Mouse (Mus musculus): Measurements from ENCODE around the gene Nxph4. TPM values are rescaled to one million over a fixed set of nuclear protein-coding genes. Genes with fewer than 3 reads are reported as not detected.

The Nxph4 gene
- polyA plus RNA-seq, 1 experiment from 2014 or later = 102 TPM

DNA sequence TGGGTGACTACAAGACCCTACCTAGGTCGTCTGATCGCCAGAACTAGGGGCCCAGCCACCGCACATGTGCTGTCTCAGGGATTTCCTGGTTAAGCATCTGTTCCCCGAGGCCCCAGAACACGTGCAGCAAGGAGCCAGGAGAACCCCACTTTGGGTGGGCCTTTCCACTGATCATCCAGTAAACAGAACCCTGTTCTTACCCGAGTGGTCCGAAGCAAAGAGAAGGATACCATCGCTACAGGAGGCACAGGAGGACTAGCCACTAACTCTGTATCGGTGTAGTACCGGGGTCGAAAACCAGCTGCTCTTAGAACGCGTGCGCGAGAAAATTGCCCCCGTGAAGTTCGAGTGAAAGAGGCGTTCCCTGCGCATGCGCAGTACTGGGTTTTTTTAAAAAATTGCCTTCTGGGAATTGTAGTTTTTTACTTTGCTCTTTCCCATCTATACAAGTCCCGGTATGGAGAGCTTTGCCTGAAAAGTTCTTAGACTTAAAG, 12.2 kb downstream of the Nxph4 start, which contains the start of gene Shmt2:
Gene Shmt2 (minus strand): TSS at position 357 of the 494 bp plus-strand sequence.
- Histone ChIP-seq H3K9ac (replicated peaks) (peak within 1 kb of the TSS; percentile 54), H3K27ac (replicated peaks) (peak within 1 kb of the TSS; percentile 54), H3K4me3 (replicated peaks) (peak within 1 kb of the TSS; percentile 61), H3K4me2 (peak within 1 kb of the TSS; percentile 92), H3K9me3 (replicated peaks) (no peaks in the 10 kb centered on the region), H3K4me1 (peaks cover 56% of the 10 kb centered on the region), H3K36me3 (peaks cover 13% of the 10 kb centered on the region), H3K27me3 (replicated peaks) (peaks cover 15% of the 10 kb centered on the region)
- under 1% methylated on average over 21 of the region's 21 CpGs for WGBS
- ATAC-seq (ENCODE audit: low FRiP score) = peak; percentile 58

DNA sequence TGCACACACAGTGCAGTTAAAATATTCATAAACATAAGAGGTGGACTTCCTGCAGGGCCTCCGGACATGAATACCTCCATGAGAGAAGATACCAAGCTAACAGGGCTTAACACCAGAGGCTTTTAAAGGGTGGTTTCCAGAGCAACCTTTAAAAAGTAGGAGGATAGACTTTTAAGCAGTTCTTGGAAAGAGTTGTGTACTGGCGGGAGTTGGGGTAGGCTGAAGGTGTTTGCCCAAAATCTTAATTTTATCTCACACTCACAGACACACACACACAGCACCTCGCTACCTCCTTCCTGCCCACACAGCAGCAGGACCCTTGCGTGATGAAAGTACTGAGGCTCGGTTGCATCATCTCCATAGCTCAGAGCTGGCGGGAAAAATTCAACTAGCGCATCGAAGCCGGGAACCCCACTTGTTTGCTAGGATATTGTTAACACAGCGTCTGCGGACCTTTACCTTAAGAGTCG, 12.7 kb downstream of the Nxph4 start:
- Histone ChIP-seq H3K4me1 (peaks cover 56% of the 10 kb centered on the region), H3K4me3 (replicated peaks) (peak overlapping the region; percentile 61), H3K9me3 (replicated peaks) (no peaks in the 10 kb centered on the region), H3K4me2 (peak overlapping the region; percentile 92), H3K27ac (replicated peaks) (peak overlapping the region; percentile 54), H3K27me3 (replicated peaks) (peaks cover 15% of the 10 kb centered on the region), H3K36me3 (peaks cover 13% of the 10 kb centered on the region), H3K9ac (replicated peaks) (peak overlapping the region; percentile 54)
- ATAC-seq (ENCODE audit: low FRiP score) = no peak
- 13% methylated on average over 12 of the region's 12 CpGs for WGBS

DNA sequence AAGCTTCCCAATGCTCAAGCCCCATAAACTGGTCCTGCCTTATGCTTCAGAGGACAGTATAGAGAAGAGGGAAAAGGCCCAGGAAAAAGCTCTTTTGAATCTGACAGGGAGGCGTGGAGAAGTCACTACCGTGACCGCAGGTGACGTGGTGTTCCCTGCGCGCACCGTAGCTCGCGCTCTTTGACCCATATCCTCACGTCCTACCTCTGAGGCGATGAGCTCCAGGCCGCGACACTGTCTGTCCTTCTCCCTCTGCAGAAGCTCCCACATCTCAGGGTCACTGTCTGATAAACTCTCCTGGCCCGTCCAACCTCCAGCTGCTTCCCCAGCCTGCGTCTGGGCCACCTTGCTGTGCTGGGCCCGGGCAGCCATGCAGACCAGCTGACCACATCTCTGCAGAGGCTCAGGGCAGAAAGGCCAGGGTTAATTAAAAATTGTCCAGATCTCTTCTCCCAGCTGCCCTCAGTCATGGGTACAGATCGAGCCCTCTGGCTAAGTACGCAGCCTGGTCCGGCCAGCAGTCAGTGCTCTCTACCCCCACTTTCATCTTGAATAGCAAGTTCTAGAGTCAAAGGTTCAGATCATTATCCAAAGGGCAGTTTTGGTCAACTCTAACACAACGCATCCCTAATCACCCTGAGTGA, 13.5 kb downstream of the Nxph4 start:
- no peaks in the 10 kb centered on the region for H3K9me3 ChIP-seq (replicated peaks)
- no peak overlapping the region for H3K4me3 ChIP-seq (replicated peaks)
- H3K27ac ChIP-seq (replicated peaks) = no peak overlapping the region
- peak overlapping the region; percentile 92 for H3K4me2 ChIP-seq
- peaks cover 21% of the 10 kb centered on the region for H3K27me3 ChIP-seq (replicated peaks)
- no peak for ATAC-seq (ENCODE audit: low FRiP score)
- H3K36me3 ChIP-seq = peaks cover 13% of the 10 kb centered on the region
- WGBS = 84% methylated on average over 20 of the region's 20 CpGs
- H3K4me1 ChIP-seq = peaks cover 56% of the 10 kb centered on the region
- peak overlapping the region; percentile 54 for H3K9ac ChIP-seq (replicated peaks)

DNA sequence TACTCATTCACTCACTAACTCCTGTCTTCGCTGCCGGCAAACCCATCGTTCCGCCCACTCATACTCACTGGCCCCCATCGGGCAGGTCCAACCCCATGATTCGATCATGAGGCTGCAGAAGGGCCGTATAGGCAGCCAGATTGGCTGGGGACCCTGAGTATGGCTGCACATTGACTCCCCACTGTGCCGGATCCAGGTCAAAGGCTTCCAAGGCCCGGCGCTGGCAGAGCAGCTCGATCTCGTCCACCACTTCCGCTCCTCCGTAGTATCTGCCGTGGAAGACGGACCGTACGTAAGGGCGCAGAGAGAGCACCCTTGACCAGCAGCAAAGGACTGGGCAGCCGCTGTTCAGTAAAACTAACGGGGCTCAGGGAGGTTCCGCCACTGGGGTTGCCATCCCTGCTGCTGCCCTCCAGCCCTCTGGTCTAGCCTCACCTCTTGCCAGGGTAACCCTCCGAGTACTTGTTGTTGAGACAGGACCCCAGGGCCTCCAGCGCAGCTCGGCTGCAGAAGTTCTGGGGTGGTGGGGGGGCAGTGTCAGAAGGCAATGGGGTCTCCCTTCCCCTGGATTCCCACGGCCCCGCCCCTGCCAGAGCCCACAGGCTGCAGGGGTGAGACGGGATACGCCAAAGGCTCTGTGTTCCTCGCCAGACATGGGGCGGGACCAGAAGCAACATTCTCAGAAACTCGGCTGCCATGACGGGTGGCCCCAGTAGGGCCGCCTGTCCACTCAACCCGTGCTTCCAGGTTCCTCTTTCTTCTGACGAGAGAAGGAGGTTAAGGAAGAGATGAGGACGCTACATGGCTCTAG, 14.3 kb downstream of the Nxph4 start:
- WGBS = 95% methylated on average over 37 of the region's 37 CpGs
- Histone ChIP-seq H3K4me3 (replicated peaks) (no peak overlapping the region), H3K4me1 (peaks cover 56% of the 10 kb centered on the region), H3K36me3 (peaks cover 13% of the 10 kb centered on the region), H3K27ac (replicated peaks) (no peak overlapping the region), H3K27me3 (replicated peaks) (peaks cover 24% of the 10 kb centered on the region), H3K4me2 (no peak overlapping the region), H3K9me3 (replicated peaks) (no peaks in the 10 kb centered on the region), H3K9ac (replicated peaks) (no peak overlapping the region)
- no peak for ATAC-seq (ENCODE audit: low FRiP score)

DNA sequence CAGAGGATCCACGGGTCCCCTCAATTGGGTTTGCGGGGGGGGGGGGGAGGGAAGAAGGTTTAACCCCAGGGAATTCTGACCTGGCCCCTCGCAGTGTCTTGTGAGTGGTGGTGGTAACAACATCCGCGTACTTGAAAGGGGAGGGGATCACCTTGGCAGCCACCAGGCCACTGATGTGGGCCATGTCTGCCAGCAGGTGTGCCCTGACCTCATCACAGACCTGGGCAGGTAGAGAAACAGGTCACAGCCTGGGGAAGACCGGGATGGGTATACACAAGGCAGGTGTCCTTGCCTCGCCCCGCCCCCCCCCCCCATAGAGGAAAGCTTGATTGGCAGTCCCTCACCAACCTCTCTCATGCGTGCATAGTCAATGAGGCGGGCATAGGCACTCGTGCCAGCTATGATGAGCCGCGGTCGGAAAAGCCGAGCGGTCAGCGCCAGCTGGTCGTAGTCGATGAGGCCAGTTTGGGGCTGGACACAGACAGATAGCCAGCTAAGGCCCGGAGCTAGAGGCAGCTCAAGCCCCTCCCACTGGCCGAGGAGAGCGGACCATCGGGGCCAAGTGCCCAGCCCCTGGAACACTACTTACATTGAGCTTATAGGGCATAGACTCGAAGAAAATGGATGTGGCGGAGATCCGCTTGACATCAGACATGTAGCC, 15.2 kb downstream of the Nxph4 start:
- H3K9ac ChIP-seq (replicated peaks) = no peak overlapping the region
- no peak overlapping the region for H3K27ac ChIP-seq (replicated peaks)
- no peaks in the 10 kb centered on the region for H3K9me3 ChIP-seq (replicated peaks)
- peaks cover 55% of the 10 kb centered on the region for H3K4me1 ChIP-seq
- H3K4me3 ChIP-seq (replicated peaks) = no peak overlapping the region
- ATAC-seq (ENCODE audit: low FRiP score) = no peak
- 88% methylated on average over 26 of the region's 26 CpGs for WGBS
- peaks cover 30% of the 10 kb centered on the region for H3K27me3 ChIP-seq (replicated peaks)
- no peak overlapping the region for H3K4me2 ChIP-seq
- peaks cover 13% of the 10 kb centered on the region for H3K36me3 ChIP-seq

DNA sequence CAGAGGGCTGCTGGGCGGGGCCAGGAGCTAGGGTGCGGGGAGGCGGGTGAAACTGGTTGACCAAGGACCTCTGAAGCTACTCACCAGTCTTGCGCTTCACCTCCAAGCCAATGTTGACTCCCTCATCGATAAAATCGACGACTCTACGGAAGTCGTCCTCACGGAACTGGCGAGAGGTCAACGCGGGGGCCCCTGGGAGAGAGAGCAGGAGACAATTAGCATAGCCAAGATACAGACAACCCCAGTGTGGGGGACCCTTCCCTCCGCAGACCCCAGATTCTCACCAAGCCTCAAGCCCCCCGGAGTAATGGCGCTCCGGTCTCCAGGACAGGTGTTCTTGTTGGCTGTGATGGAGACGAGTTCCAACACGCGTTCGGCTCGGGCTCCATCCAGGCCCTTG, 16.4 kb downstream of the Nxph4 start:
- Histone ChIP-seq H3K36me3 (peaks cover 13% of the 10 kb centered on the region), H3K9ac (replicated peaks) (no peak overlapping the region), H3K4me2 (no peak overlapping the region), H3K27ac (replicated peaks) (no peak overlapping the region), H3K4me1 (peaks cover 67% of the 10 kb centered on the region), H3K9me3 (replicated peaks) (no peaks in the 10 kb centered on the region), H3K4me3 (replicated peaks) (no peak overlapping the region), H3K27me3 (replicated peaks) (peaks cover 32% of the 10 kb centered on the region)
- ATAC-seq (ENCODE audit: low FRiP score) = no peak
- WGBS = 95% methylated on average over 22 of the region's 22 CpGs

DNA sequence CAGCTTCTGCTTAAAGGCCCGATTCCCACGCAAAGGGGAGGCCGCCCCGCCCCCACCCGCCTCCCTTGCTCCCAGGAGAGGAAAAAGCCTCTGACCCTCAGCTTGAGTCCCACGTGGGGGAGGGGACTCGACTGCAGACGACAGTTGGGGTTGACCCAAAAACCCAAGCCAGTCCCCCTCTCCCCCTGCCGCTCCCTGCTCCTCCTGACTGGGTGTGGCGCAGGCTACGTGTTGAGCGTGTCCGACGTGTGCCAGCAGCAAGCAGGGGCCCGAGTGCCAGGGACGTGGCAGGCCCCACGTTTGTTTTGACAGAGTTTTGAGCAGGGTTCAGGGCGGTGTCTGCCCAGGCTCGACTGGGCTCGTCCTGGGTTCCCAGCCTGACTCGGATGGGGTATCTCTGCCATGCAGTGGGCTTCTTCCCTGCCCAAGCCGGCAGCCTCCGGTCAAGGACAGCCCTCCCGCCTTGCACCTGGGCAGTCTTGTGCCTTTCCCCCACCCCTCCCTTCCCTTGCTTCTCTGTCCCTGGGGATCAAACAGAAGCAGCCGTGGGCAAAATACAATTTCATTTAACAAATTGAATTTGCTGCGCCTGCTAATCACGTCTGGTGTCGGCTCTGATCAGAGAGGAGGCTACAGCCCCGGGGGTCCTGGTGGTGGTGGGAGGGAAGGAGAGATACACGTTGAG, 17.6 kb downstream of the Nxph4 start:
- peaks cover 32% of the 10 kb centered on the region for H3K27me3 ChIP-seq (replicated peaks)
- H3K9ac ChIP-seq (replicated peaks) = peak overlapping the region; percentile 15; the same call in 1 of the 2 replicates
- WGBS = 7% methylated on average over 30 of the region's 30 CpGs
- H3K9me3 ChIP-seq (replicated peaks) = no peaks in the 10 kb centered on the region
- no peak overlapping the region for H3K4me3 ChIP-seq (replicated peaks)
- H3K4me2 ChIP-seq = peak overlapping the region; percentile 36
- H3K36me3 ChIP-seq = peaks cover 13% of the 10 kb centered on the region
- H3K4me1 ChIP-seq = peaks cover 75% of the 10 kb centered on the region
- no peak overlapping the region; the same call in 1 of the 2 replicates for H3K27ac ChIP-seq (replicated peaks)
- ATAC-seq (ENCODE audit: low FRiP score) = no peak

DNA sequence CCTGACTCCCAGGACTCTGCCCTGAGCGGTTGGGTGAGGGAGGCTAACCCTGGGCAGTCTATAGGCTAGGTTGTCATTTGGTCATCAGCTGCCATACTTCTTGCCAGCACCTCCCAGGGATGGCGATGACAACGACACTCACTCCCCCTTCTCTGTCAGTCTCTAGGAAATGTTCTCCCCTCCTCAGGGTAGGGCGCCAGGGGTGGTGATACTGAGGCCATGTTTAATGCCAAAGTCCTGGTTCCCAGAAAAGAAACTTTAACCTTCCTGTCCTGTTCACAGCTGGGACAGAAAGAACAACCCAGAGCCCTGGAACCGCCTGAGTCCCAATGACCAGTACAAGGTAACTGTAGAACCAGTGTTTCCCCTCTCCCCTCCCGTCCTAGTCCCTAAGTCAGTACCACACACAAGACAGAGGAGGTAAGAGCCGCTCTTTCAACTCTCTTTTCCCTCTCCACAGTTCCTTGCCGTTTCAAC, 18.3 kb downstream of the Nxph4 start:
- no peak overlapping the region for H3K9ac ChIP-seq (replicated peaks)

DNA sequence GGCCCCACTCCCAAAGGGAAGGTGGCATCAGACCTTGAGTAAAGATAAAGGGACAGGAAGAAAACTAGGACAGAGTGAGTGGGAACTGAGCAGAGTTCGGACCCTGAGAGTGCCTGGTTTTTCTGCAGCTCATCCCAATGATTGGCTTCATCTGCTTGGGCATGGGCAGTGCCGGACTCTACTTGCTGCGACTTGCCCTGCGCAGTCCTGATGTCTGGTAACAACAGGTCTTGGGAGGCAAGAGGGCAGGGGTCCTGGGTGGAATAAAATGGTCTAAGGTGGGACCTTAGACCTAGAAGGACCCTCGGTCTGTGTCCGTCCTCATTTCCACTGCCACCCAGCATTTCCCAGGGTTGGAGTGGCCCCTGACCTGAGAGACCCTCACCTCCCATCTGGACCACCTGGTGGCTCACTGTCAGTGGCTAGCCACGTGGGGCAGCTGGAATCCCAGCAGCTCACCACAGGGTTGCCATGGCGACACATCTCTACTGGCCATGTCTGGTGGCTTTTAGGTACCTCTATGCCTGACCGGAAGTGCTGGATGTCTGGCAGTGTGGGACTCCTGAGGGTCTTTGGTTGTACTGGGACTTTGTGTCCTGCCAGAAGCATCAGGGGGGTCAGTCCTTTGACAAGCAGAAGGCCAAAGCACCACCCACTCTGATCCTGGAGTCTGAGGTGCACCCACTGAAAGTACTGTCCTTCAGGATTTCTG, 18.9 kb downstream of the Nxph4 start:
- Histone ChIP-seq H3K36me3 (peaks cover 13% of the 10 kb centered on the region), H3K9ac (replicated peaks) (no peak overlapping the region), H3K4me3 (replicated peaks) (no peak overlapping the region), H3K4me1 (peaks cover 75% of the 10 kb centered on the region), H3K4me2 (peak overlapping the region; percentile 36), H3K9me3 (replicated peaks) (no peaks in the 10 kb centered on the region), H3K27me3 (replicated peaks) (peaks cover 32% of the 10 kb centered on the region), H3K27ac (replicated peaks) (no peak overlapping the region)
- ATAC-seq (ENCODE audit: low FRiP score) = no peak
- 30% methylated on average over 9 of the region's 9 CpGs for WGBS

More for the DNA sequence above, 18.3 kb downstream of the Nxph4 start:
- Histone ChIP-seq H3K9me3 (replicated peaks) (no peaks in the 10 kb centered on the region), H3K4me2 (peak overlapping the region; percentile 36), H3K4me1 (peaks cover 75% of the 10 kb centered on the region), H3K27me3 (replicated peaks) (peaks cover 32% of the 10 kb centered on the region), H3K4me3 (replicated peaks) (no peak overlapping the region), H3K36me3 (peaks cover 13% of the 10 kb centered on the region), H3K27ac (replicated peaks) (no peak overlapping the region)
- 18% methylated on average over 8 of the region's 8 CpGs for WGBS
- ATAC-seq (ENCODE audit: low FRiP score) = no peak

DNA sequence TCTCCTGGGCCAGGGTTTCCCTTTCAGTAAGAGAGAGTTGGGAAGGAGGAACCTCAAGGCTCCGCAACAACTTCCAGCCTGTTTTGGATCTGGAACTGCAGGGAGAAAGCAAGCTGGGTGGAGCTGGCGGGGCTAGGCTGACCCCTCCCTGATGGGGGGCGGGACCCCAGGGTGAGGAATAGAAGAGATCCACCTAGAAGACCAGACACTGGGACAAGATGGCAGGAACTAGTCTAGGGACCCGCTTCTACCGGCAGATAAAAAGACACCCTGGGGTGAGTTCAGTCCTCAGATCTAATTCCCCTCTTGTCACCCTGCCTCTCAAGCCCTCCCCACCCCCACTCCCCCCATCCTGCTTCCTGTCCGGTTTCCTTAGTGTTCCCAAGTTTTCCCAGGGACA, 19.6 kb downstream of the Nxph4 start, which contains the start of gene Ndufa4l2:
Gene Ndufa4l2 (plus strand): TSS at position 204 of the 400 bp plus-strand sequence.
- Histone ChIP-seq H3K4me1 (peaks cover 79% of the 10 kb centered on the region), H3K4me2 (peak within 1 kb of the TSS; percentile 69), H3K9me3 (replicated peaks) (no peaks in the 10 kb centered on the region), H3K4me3 (replicated peaks) (no peak within 1 kb of the TSS), H3K36me3 (peaks cover 10% of the 10 kb centered on the region), H3K27ac (replicated peaks) (peak within 1 kb of the TSS; percentile 92), H3K27me3 (replicated peaks) (peaks cover 32% of the 10 kb centered on the region), H3K9ac (replicated peaks) (peak within 1 kb of the TSS; percentile 4; the same call in 1 of the 2 replicates)
- ATAC-seq (ENCODE audit: low FRiP score) = no peak
- 23% methylated on average over 6 of the region's 6 CpGs for WGBS

Measured in neural tube, embryonic 15.5 days (tissue).